Mouse (Mus musculus) embryonic facial prominence, embryonic 10.5 days (tissue): ENCODE results near the gene Cyp2a5. TPM values are rescaled to one million over a fixed set of nuclear protein-coding genes. Genes with fewer than 3 reads are reported as not detected.
"Not testable (repeated sequence)": the region's sequence is repeated elsewhere in the genome, so short reads cannot be mapped to it uniquely, and the experiment has no call there.

Source experiments
- DNase-seq: peaks from one replicate; pipeline ENCODE4 v3.0.0-alpha.2; 2017; ENCODE audit warnings: low spot score
- H3K27ac ChIP-seq: fragments of 300-500 bp; sonication (generic); replicated peaks from 2 replicates; pipeline ENCODE4 v1.5.1; 2016; ENCODE audit warnings: mild to moderate bottlenecking
- H3K27me3 ChIP-seq: fragments of 300-500 bp; sonication (generic); replicated peaks from 2 replicates; pipeline ENCODE4 v1.6.1; 2016; ENCODE audit warnings: low read depth, mild to moderate bottlenecking; ENCODE audit not compliant: poor library complexity, severe bottlenecking
- H3K36me3 ChIP-seq: fragments of 300-500 bp; sonication (generic); replicated peaks from 2 replicates; pipeline ENCODE4 v1.6.1; 2016; ENCODE audit warnings: mild to moderate bottlenecking, moderate library complexity
- H3K4me1 ChIP-seq: fragments of 300-500 bp; sonication (generic); 2 replicates; pipeline ENCODE4 v1.6.1; 2016
- H3K4me3 ChIP-seq: fragments of 300-500 bp; sonication (generic); 2 replicates; pipeline ENCODE4 v1.5.1; 2016; ENCODE audit warnings: mild to moderate bottlenecking, moderate library complexity
- H3K9me3 ChIP-seq: fragments of 300-500 bp; sonication (generic); 2 replicates; pipeline ENCODE4 v1.6.1; 2016; ENCODE audit warnings: mild to moderate bottlenecking
- WGBS: fragments of 180-500 bp; shearing (Covaris S2); methylation state at CpG from one replicate; pipeline ENCODE4 v1.1.7; 2016; 5-methylcytosine and 5-hydroxymethylcytosine counted together
- polyA plus RNA-seq: library from polyadenylated mRNA; unstranded; fragments of >200 nt; fragmentation: Nextera tagmentation; extraction: Ambion mirVana; gene quantifications from 2 replicates; pipeline ENCODE4 v1.2.1, GENCODE M21; 2016

Gene Cyp2a5
- polyA plus RNA-seq = not detected in 2 replicates

- H3K4me3 ChIP-seq, DNase-seq, H3K27me3 ChIP-seq, H3K4me1 ChIP-seq, H3K36me3 ChIP-seq, H3K27ac ChIP-seq, H3K9me3 ChIP-seq: not testable (repeated sequence)
- WGBS = 83% methylated on average over 3 of the region's 3 CpGs
Measured at GRCm38 (mm10) chr7:26835059-26835458, at the start of gene Cyp2a5. Gene Cyp2a5, plus strand, starts transcription at chr7:26835305.

- DNase-seq, H3K4me1 ChIP-seq, H3K27me3 ChIP-seq, H3K4me3 ChIP-seq, H3K27ac ChIP-seq, H3K9me3 ChIP-seq, H3K36me3 ChIP-seq: not testable (repeated sequence)
- 46% methylated on average over 1 of the region's 1 CpGs for WGBS
Measured at GRCm38 (mm10) chr7:26786013-26786412, 49.1 kb upstream of the Cyp2a5 start.

DNA sequence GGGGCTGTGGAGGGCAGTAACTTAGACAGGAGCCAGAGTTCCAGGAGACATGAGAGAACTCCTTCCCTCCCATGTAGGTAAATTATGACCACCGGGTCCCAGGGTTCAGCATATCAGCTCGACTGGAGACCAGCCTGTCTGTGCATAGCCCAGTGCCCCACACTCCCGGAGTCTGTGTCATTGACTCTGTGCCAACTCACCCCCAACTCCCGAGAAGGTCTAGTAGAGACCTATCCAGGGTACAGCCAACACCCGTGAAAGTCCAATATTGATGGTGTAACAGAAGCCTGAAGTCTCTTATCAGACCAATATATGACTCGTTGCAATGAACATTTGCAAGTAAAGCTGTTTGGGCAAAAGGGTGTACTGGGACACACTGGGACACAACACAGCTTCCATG is 45.1 kb upstream of the Cyp2a5 start:
- Histone ChIP-seq H3K4me1 (no peaks in the 10 kb centered on the region), H3K9me3 (no peaks in the 10 kb centered on the region)
- WGBS = 77% methylated on average over 6 of the region's 6 CpGs

DNA sequence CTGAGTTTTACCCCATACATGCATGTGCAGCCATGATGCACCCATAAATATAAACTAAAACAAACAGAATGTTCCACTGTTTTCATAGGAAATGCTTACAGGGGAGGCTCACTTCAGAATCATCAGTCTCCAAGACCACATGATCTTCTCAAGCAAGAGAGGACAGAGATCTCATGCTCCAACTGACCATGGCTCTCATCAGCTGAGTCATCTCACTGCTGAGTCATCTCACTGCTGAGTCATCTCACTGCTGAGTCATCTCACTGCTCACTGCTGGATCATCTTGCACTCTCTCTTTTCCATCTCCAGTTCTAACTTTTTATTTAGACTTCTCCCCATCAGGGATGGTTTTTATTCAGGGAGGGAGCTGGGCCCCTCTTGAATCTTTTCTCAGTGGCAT is 35.0 kb upstream of the Cyp2a5 start:
- no peaks in the 10 kb centered on the region for H3K27me3 ChIP-seq
- no peaks in the 10 kb centered on the region for H3K4me1 ChIP-seq
- no peak overlapping the region for H3K4me3 ChIP-seq
- no peaks in the 10 kb centered on the region for H3K36me3 ChIP-seq
- H3K9me3 ChIP-seq = peaks cover 3% of the 10 kb centered on the region; the same call in 1 of the 2 replicates
- DNase-seq = no peak
- H3K27ac ChIP-seq = no peak overlapping the region

More for the DNA sequence above, 45.1 kb upstream of the Cyp2a5 start:
- Histone ChIP-seq H3K36me3 (no peaks in the 10 kb centered on the region), H3K27ac (no peak overlapping the region), H3K4me3 (no peak overlapping the region), H3K27me3 (no peaks in the 10 kb centered on the region)
- DNase-seq = no peak

DNA sequence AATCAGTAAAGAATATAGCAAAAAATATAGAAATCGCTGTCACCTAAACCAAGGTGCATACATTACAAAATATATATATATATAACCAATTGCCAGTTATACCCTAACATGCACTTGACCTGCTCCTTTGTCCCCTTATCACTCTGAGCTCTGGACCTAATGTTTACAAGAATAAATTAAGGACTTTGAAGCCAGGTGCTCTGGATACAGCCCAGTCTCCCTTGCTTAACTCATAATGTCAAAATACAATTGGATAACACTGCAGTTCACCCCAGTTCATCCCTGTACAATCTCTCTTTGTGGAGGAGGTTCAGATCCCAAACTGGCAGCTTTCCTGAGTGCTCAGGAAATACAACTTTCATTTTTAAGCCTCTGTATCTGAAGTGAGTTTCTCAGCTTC is 34.1 kb upstream of the Cyp2a5 start:
- DNase-seq = no peak
- 0 out of 2 replicates have a peak, but pooled peaks cover 3% of the 10 kb centered on the region for H3K9me3 ChIP-seq
- 88% methylated on average over 1 of the region's 1 CpGs for WGBS
- H3K27ac ChIP-seq = no peak overlapping the region
- H3K4me1 ChIP-seq = no peaks in the 10 kb centered on the region
- H3K27me3 ChIP-seq = no peaks in the 10 kb centered on the region
- no peak overlapping the region for H3K4me3 ChIP-seq
- no peaks in the 10 kb centered on the region for H3K36me3 ChIP-seq

- Histone ChIP-seq H3K36me3 (no peaks in the 10 kb centered on the region), H3K9me3 (no peaks in the 10 kb centered on the region), H3K4me3 (no peak within 1 kb of the TSS), H3K4me1 (no peaks in the 10 kb centered on the region), H3K27me3 (no peaks in the 10 kb centered on the region), H3K27ac (no peak within 1 kb of the TSS)
- 97% methylated on average over 2 of the region's 2 CpGs for WGBS
- no peak for DNase-seq
Measured at GRCm38 (mm10) chr7:26808592-26808991, 26.5 kb upstream of the Cyp2a5 start, which contains the start of gene Cyp2g1. Gene Cyp2g1, plus strand, starts transcription at chr7:26808892.

GRCm38 (mm10) chr7:26831556-26832292 is 3.4 kb upstream of the Cyp2a5 start:
- WGBS = 81% methylated on average over 9 of the region's 9 CpGs
- H3K27ac ChIP-seq, DNase-seq, H3K4me1 ChIP-seq, H3K36me3 ChIP-seq, H3K9me3 ChIP-seq, H3K27me3 ChIP-seq, H3K4me3 ChIP-seq: not testable (repeated sequence)

DNA sequence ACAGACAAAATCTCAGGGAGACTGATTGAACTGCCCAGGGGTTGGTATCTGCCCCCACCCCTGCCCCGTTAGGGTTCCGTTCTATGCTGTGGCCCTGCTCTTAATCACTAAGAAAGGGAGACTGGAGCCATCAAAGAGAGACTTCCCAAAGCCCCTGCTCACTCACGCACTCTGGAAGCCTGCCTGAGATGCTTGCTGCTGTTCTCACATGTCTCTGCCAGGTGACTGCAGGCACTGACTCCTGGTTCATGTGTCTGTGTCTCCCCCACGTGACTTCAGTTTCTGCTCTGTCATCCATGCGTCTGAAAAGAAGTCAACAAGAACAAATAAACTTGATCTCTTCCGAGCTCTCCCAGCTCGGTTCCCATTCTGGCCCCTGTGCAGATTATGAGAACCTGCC is 2.4 kb upstream of the Cyp2a5 start:
- H3K9me3 ChIP-seq, DNase-seq: not testable (repeated sequence)
- 71% methylated on average over 7 of the region's 7 CpGs for WGBS

DNA sequence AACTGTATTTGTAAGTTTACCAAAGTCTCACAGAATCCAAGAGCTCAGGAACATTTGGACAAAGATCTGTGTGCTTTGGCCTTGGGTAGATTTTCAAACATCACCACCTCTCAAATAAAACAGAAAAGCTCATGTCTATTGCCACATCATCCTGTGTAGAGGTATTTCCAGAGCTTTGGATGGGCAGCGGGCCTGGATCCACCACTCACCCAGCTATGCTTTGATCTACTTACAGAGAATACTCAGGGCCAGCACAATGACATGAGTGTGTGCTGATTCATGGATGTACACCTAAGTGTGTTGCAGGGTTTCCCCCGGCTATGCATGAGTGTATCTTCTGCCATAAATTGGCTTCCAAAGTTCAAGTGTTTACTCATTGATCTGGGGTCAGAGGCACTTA is 8.3 kb downstream of the Cyp2a5 start:
- not testable (repeated sequence) for H3K4me3 ChIP-seq, H3K9me3 ChIP-seq, DNase-seq, H3K4me1 ChIP-seq, H3K27ac ChIP-seq, H3K36me3 ChIP-seq, H3K27me3 ChIP-seq
- WGBS = 92% methylated on average over 2 of the region's 2 CpGs

More for the DNA sequence above, 2.4 kb upstream of the Cyp2a5 start:
- not testable (repeated sequence) for H3K4me3 ChIP-seq, H3K27ac ChIP-seq, H3K4me1 ChIP-seq, H3K36me3 ChIP-seq, H3K27me3 ChIP-seq

DNA sequence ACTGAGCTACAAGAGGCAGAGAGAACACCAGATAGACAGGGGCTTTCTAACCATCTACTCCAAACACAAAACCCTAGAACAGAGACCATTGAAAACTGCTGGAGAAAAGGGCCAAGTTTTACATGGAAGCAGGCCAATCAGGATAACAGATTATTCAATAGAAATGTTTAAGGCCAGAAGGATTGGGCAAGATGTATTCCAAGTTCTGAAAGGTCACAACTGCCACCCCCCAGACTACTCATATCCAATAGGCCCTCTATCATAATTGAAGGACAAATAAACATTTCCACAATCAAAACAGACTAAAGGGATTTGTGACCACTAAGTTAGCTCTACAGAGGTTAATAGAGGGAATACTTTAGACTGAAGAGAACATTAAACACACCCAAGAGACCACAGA is 15.0 kb downstream of the Cyp2a5 start:
- not testable (repeated sequence) for H3K4me3 ChIP-seq, H3K36me3 ChIP-seq, H3K9me3 ChIP-seq, DNase-seq, H3K27me3 ChIP-seq, H3K4me1 ChIP-seq, H3K27ac ChIP-seq

DNA sequence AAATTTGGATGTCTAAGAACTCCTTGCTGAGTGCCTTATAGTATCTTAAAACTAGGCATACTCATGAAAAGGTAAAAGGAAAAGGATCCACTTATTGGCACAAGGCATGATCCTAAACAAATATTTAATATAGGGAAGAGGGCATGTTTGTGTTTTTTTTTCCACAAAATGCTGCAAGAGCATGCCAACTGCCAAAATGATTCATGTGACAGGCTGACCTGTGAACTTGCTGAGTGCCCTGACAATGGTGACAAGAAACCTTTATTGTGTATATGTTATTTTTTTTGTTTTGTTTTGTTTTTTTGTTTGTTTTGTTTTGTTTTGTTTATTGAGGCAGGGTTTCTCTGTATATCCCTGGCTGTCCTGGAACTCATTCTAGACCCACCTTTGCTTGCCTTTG is 43.5 kb downstream of the Cyp2a5 start:
- DNase-seq, H3K27ac ChIP-seq, H3K36me3 ChIP-seq, H3K27me3 ChIP-seq, H3K4me3 ChIP-seq, H3K9me3 ChIP-seq, H3K4me1 ChIP-seq: not testable (repeated sequence)

DNA sequence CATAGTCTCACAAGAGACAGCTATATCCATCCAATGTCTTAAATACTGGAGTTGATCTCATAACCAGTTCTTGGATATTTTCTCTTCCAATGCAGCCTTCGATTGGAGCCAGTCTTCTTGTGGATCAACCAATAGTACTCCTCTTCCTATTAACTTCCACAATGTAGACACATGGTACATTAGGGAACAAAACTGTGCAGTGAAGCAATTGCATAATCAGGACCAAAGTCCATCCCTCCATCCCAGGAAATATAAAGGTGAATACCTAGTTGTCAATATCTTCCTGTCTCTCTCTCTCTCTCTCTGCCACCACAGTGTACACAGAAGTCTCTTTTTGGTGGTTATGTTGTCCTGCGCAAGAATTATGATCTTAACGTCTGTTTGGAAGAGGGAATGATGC is 45.5 kb downstream of the Cyp2a5 start:
- not testable (repeated sequence) for H3K36me3 ChIP-seq, H3K4me3 ChIP-seq, DNase-seq, H3K27ac ChIP-seq, H3K9me3 ChIP-seq, H3K4me1 ChIP-seq, H3K27me3 ChIP-seq
- 82% methylated on average over 3 of the region's 3 CpGs for WGBS
